In the genomic region with DNA sequence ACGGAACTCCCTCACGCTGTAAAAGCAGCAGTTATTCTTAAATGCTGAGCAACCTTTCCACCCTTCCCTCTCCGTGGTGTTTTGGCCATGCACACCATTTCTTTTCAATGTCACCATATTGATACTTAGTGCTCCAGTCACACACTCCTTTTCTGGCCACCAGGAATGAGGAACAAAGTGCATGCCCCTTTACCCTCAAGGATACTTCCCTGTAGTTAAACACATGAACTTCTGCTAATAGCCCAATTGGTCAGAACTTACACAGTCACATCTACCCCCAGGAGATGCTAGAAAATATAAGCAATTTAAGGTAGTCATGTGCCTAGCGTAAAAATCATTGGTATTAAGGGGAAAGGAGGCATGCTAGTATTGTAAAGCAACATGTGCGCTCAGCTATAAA, we compare ENCODE assay signal across 22 mouse cellular contexts. TPM values are rescaled to one million over a fixed set of nuclear protein-coding genes. Genes with fewer than 3 reads are reported as not detected.
"Had no signal": no experiment of that assay in that cellular context is flagged by ENCODE, and none has a peak within 500 bp of the region (broad histone marks: within the 10 kb centered on the region; RNA-seq: fewer than 3 reads in every experiment).

No protein-coding gene starts in this region.

- ATAC-seq: hindbrain, embryonic 16.5 days; hindbrain, postnatal 0 days; inflammation-experienced regulatory T-cells, adult 6 months; intestine, embryonic 15.5 days; intestine, embryonic 16.5 days; intestine, postnatal 0 days had no signal

- DNase-seq: heart, postnatal 10 days; heart, postnatal 14 days; heart, postnatal 36 days; kidney, adult 11 months; kidney, adult 18-20 months; kidney, adult 2 months; kidney, adult 8-10 months; kidney, postnatal 10 days; kidney, postnatal 14 days; kidney, postnatal 25 days; kidney, postnatal 36 days; kidney, postnatal 4 days; layer of hippocampus, adult 9-11 months; layer of hippocampus, postnatal 36 days had no signal

RNA-seq across cellular contexts. Expression of a gene that starts 27.4 kb away (rescaled TPM):
- total RNA-seq: heart, postnatal 10 days; heart, postnatal 14 days; heart, postnatal 25 days; heart, postnatal 36 days; hematopoietic stem cell, adult 5-6 weeks had no signal
